Mouse (Mus musculus): ENCODE measurements at regions not wholly inside any gene's neighbourhood (a gene's known extent, or its start where the extent isn't known, plus 50 kb on each side); places are given as distances from the start of the nearest gene placed in this dataset.

DNA sequence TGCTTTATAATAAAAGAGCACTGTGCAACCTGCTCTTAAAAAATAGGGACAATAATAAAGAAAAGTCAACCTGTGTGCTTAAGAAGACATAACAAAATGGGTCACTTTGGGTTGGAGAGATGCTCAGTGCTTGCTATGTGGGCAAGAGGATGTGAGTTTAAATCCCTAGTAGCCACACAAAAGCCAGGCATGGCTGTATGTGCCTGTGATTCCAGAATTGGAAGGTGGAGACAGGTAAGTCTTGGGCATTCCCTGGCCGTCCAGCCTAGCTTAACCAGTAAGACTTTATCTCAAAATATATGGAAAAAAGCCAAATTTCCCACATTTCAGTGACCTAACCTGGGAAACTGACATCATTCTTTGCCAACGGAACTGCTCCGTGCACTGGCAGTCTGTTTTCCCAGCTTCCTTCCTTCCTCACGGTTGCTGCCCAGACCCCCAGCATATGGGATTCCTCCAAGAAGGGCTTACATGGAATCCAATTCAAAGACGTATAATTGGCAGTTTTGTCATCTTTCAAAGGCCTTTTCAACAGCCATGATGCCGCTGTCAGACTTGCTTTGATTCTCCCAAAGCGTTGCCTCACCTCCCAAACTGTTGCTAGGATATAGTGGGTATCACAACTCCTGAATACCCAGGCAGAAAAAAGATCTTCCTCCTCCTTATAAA lies 227.6 kb upstream of the Acvr2a start:
- TF ChIP-seq CTCF (conservative IDR thresholded peaks at IDR 0.05; ENCODE audit: insufficient read depth, insufficient read length, low read depth, low read length) (no peak), POLR2A (IDR thresholded peaks at IDR 0.05; ENCODE audit: low read depth, low read length) (no peak)
